Mouse (Mus musculus) megakaryocyte, embryonic 14.5 days (primary cell): ENCODE measurements around the gene Nr1h4.

ENCODE experiments used
- FLI1 ChIP-seq: IDR thresholded peaks from 2 replicates; pipeline ENCODE4 v1.6.1; 2012; ENCODE audit warnings: low read length, inconsistent platforms, mixed read lengths
- GATA1 ChIP-seq: IDR thresholded peaks from 3 replicates; pipeline ENCODE4 v1.6.1; 2012; ENCODE audit warnings: mixed read lengths, low read length, inconsistent platforms, borderline replicate concordance

DNA sequence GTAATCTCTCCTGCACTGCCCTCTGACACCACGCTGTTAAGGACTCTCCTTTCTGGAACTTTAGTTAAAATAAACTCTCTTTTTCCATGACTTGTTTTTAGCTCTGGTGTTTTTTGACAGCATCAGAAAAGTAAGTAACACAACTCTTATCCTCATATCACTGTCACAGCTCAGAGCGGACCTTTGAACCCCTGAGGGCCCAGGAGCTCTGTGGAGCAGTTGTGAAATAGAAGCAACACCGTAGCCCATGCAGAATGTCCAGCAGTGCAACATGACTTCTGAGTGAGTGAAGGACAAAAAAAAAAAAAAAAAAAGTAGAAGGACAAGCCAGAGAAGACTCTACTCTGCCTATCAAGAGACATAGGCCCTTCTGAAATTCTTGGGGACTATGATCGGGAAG is 14.2 kb downstream of the Nr1h4 start:
- TF ChIP-seq GATA1 (no peak), FLI1 (no peak)
